Mouse (Mus musculus) limb, embryonic 15.5 days (tissue): ENCODE measurements at regions not wholly inside any gene's neighbourhood (a gene's known extent, or its start where the extent isn't known, plus 50 kb on each side); places are given as distances from the start of the nearest gene placed in this dataset.

Experiments used
- ATAC-seq: fragments of 200-750 bp; cut with Nextera tagmentation; 2 replicates; pipeline ENCODE4 v1.8.0; 2017; ENCODE audit warnings: low read depth, moderate TSS enrichment; ENCODE audit not compliant: insufficient number of reproducible peaks, low FRiP score, low TSS enrichment
- H3K27ac ChIP-seq: fragments of 300-500 bp; sonication (generic); 2 replicates; pipeline ENCODE4 v1.5.1; 2015; ENCODE audit warnings: moderate library complexity, mild to moderate bottlenecking, inconsistent platforms
- H3K27me3 ChIP-seq: fragments of 300-500 bp; sonication (generic); 2 replicates; pipeline ENCODE4 v1.6.1; 2015; ENCODE audit warnings: inconsistent platforms
- H3K36me3 ChIP-seq: fragments of 300-500 bp; sonication (generic); 2 replicates; pipeline ENCODE4 v1.6.1; 2015; ENCODE audit warnings: inconsistent platforms
- H3K4me1 ChIP-seq: fragments of 300-500 bp; sonication (generic); 2 replicates; pipeline ENCODE4 v1.6.1; 2015; ENCODE audit warnings: inconsistent platforms
- H3K4me2 ChIP-seq: fragments of 300-500 bp; sonication (generic); 2 replicates; pipeline ENCODE4 v1.6.1; 2015; ENCODE audit warnings: mild to moderate bottlenecking, inconsistent platforms
- H3K4me3 ChIP-seq: fragments of 300-500 bp; sonication (generic); 2 replicates; pipeline ENCODE4 v1.5.1; 2015; ENCODE audit warnings: mild to moderate bottlenecking, inconsistent platforms
- H3K9ac ChIP-seq: fragments of 300-500 bp; sonication (generic); 2 replicates; pipeline ENCODE4 v1.6.1; 2015; ENCODE audit warnings: inconsistent platforms
- H3K9me3 ChIP-seq: fragments of 300-500 bp; sonication (generic); 2 replicates; pipeline ENCODE4 v1.6.1; 2016; ENCODE audit warnings: inconsistent platforms
- WGBS: fragments of 180-500 bp; shearing (Covaris S2); methylation state at CpG from one replicate; pipeline ENCODE4 v1.1.7; 2015; 5-methylcytosine and 5-hydroxymethylcytosine counted together

GRCm38 (mm10) chr6:116974841-116975240 is 193.5 kb upstream of the Cxcl12 start:
- H3K4me3 ChIP-seq: no peak overlapping the region
- H3K27ac ChIP-seq: no peak overlapping the region
- H3K4me2 ChIP-seq: no peak overlapping the region
- no peaks in the 10 kb centered on the region for H3K27me3 ChIP-seq
- 50% methylated on average over 3 of the region's 3 CpGs for WGBS
- no peaks in the 10 kb centered on the region for H3K36me3 ChIP-seq
- no peak overlapping the region for H3K9ac ChIP-seq
- H3K4me1 ChIP-seq: peaks cover under 1% of the 10 kb centered on the region; the same call in 1 of the 2 replicates
- ATAC-seq: no peak
- no peaks in the 10 kb centered on the region for H3K9me3 ChIP-seq

GRCm38 (mm10) chr6:116980349-116980995 is 187.9 kb upstream of the Cxcl12 start:
- Histone ChIP-seq H3K27me3 (no peaks in the 10 kb centered on the region), H3K36me3 (no peaks in the 10 kb centered on the region), H3K4me1 (peaks cover 16% of the 10 kb centered on the region), H3K9me3 (no peaks in the 10 kb centered on the region), H3K4me2 (peak overlapping the region; percentile 31), H3K9ac (no peak overlapping the region), H3K27ac (peak overlapping the region; percentile 73), H3K4me3 (no peak overlapping the region)
- WGBS: 3% methylated on average over 10 of the region's 10 CpGs
- ATAC-seq: peak; percentile 52; the same call in 1 of the 2 replicates

- WGBS: 29% methylated on average over 4 of the region's 4 CpGs
- ATAC-seq: peak; percentile 74; the same call in 1 of the 2 replicates
- H3K27ac ChIP-seq: peak overlapping the region; percentile 38; the same call in 1 of the 2 replicates
These were observed 183.1 kb upstream of the Cxcl12 start for GRCm38 (mm10) chr6:116985147-116985737.

GRCm38 (mm10) chr6:116986266-116987000 is 181.9 kb upstream of the Cxcl12 start:
- Histone ChIP-seq H3K4me3 (no peak overlapping the region), H3K27ac (no peak overlapping the region)
- 54% methylated on average over 10 of the region's 10 CpGs for WGBS

More at GRCm38 (mm10) chr6:116985147-116985737, 183.1 kb upstream of the Cxcl12 start:
- no peaks in the 10 kb centered on the region for H3K9me3 ChIP-seq
- H3K4me2 ChIP-seq: no peak overlapping the region
- no peak overlapping the region for H3K4me3 ChIP-seq
- H3K27me3 ChIP-seq: 0 out of 2 replicates have a peak, but pooled peaks cover 3% of the 10 kb centered on the region
- no peak overlapping the region for H3K9ac ChIP-seq
- H3K4me1 ChIP-seq: peaks cover 24% of the 10 kb centered on the region
- no peaks in the 10 kb centered on the region for H3K36me3 ChIP-seq

GRCm38 (mm10) chr6:116987243-116987642 is 181.1 kb upstream of the Cxcl12 start:
- peaks cover 20% of the 10 kb centered on the region for H3K4me1 ChIP-seq
- H3K36me3 ChIP-seq: no peaks in the 10 kb centered on the region
- H3K27ac ChIP-seq: no peak overlapping the region; the same call in 1 of the 2 replicates
- H3K9ac ChIP-seq: no peak overlapping the region
- no peak overlapping the region for H3K4me3 ChIP-seq
- 63% methylated on average over 5 of the region's 5 CpGs for WGBS
- ATAC-seq: no peak
- 0 out of 2 replicates have a peak, but pooled peaks cover 3% of the 10 kb centered on the region for H3K27me3 ChIP-seq
- no peak overlapping the region for H3K4me2 ChIP-seq
- H3K9me3 ChIP-seq: no peaks in the 10 kb centered on the region

More at GRCm38 (mm10) chr6:116986266-116987000, 181.9 kb upstream of the Cxcl12 start:
- no peak overlapping the region for H3K9ac ChIP-seq
- H3K9me3 ChIP-seq: no peaks in the 10 kb centered on the region
- no peak overlapping the region for H3K4me2 ChIP-seq
- ATAC-seq: no peak
- H3K36me3 ChIP-seq: no peaks in the 10 kb centered on the region
- 0 out of 2 replicates have a peak, but pooled peaks cover 3% of the 10 kb centered on the region for H3K27me3 ChIP-seq
- H3K4me1 ChIP-seq: peaks cover 20% of the 10 kb centered on the region

- no peak for ATAC-seq
- peaks cover 19% of the 10 kb centered on the region; the same call in 1 of the 2 replicates for H3K4me1 ChIP-seq
- H3K9ac ChIP-seq: no peak overlapping the region
- H3K27me3 ChIP-seq: no peaks in the 10 kb centered on the region
- H3K4me2 ChIP-seq: no peak overlapping the region
- H3K27ac ChIP-seq: no peak overlapping the region
- H3K4me3 ChIP-seq: no peak overlapping the region
- 61% methylated on average over 9 of the region's 9 CpGs for WGBS
- H3K9me3 ChIP-seq: no peaks in the 10 kb centered on the region
- no peaks in the 10 kb centered on the region for H3K36me3 ChIP-seq
These were observed 169.2 kb upstream of the Cxcl12 start for GRCm38 (mm10) chr6:116998948-116999682.

- Histone ChIP-seq H3K4me3 (no peak overlapping the region), H3K9ac (no peak overlapping the region), H3K4me1 (peaks cover 19% of the 10 kb centered on the region; the same call in 1 of the 2 replicates), H3K4me2 (no peak overlapping the region), H3K27ac (no peak overlapping the region), H3K36me3 (no peaks in the 10 kb centered on the region), H3K9me3 (no peaks in the 10 kb centered on the region), H3K27me3 (no peaks in the 10 kb centered on the region)
- no peak for ATAC-seq
- 55% methylated on average over 4 of the region's 4 CpGs for WGBS
These were observed 168.4 kb upstream of the Cxcl12 start for GRCm38 (mm10) chr6:116999940-117000339.

- Histone ChIP-seq H3K27ac (no peak overlapping the region; the same call in 1 of the 2 replicates), H3K27me3 (no peaks in the 10 kb centered on the region), H3K4me3 (no peak overlapping the region), H3K36me3 (no peaks in the 10 kb centered on the region), H3K9ac (no peak overlapping the region), H3K4me2 (no peak overlapping the region), H3K9me3 (no peaks in the 10 kb centered on the region), H3K4me1 (peaks cover 15% of the 10 kb centered on the region; the same call in 1 of the 2 replicates)
- 40% methylated on average over 7 of the region's 7 CpGs for WGBS
- ATAC-seq: no peak
These were observed 167.2 kb upstream of the Cxcl12 start for GRCm38 (mm10) chr6:117000951-117001725.

GRCm38 (mm10) chr6:117012621-117013020 is 155.7 kb upstream of the Cxcl12 start:
- Histone ChIP-seq H3K36me3 (no peaks in the 10 kb centered on the region), H3K4me1 (no peaks in the 10 kb centered on the region), H3K27ac (no peak overlapping the region), H3K4me3 (no peak overlapping the region), H3K27me3 (no peaks in the 10 kb centered on the region), H3K9me3 (no peaks in the 10 kb centered on the region), H3K9ac (no peak overlapping the region), H3K4me2 (no peak overlapping the region)
- no peak for ATAC-seq
- WGBS: 86% methylated on average over 5 of the region's 5 CpGs

GRCm38 (mm10) chr6:117015461-117015860 is 152.9 kb upstream of the Cxcl12 start:
- ATAC-seq: no peak
- WGBS: 79% methylated on average over 3 of the region's 3 CpGs
- Histone ChIP-seq H3K4me3 (no peak overlapping the region), H3K4me2 (no peak overlapping the region), H3K27ac (no peak overlapping the region), H3K9me3 (no peaks in the 10 kb centered on the region), H3K9ac (no peak overlapping the region), H3K27me3 (no peaks in the 10 kb centered on the region), H3K36me3 (no peaks in the 10 kb centered on the region), H3K4me1 (no peaks in the 10 kb centered on the region)

GRCm38 (mm10) chr6:117021851-117022250 is 146.5 kb upstream of the Cxcl12 start:
- no peaks in the 10 kb centered on the region for H3K9me3 ChIP-seq
- no peak overlapping the region for H3K9ac ChIP-seq
- 47% methylated on average over 10 of the region's 10 CpGs for WGBS
- H3K36me3 ChIP-seq: no peaks in the 10 kb centered on the region
- H3K4me1 ChIP-seq: no peaks in the 10 kb centered on the region
- no peaks in the 10 kb centered on the region for H3K27me3 ChIP-seq
- no peak for ATAC-seq
- H3K27ac ChIP-seq: no peak overlapping the region
- no peak overlapping the region for H3K4me2 ChIP-seq
- no peak overlapping the region for H3K4me3 ChIP-seq
